Mouse (Mus musculus) cerebellum, postnatal 25 days (tissue): ENCODE data around the gene Eif4g3.
A peak's percentile ranks its signal among the peaks of the same experiment; 100 is the strongest.

Source experiments
- DNase-seq, 2 experiments: peaks; one replicate each; pipeline ENCODE4 v3.0.0; 2021; ENCODE audit warnings: mixed read lengths in 2 of 2

Eif4g3 gene

DNA sequence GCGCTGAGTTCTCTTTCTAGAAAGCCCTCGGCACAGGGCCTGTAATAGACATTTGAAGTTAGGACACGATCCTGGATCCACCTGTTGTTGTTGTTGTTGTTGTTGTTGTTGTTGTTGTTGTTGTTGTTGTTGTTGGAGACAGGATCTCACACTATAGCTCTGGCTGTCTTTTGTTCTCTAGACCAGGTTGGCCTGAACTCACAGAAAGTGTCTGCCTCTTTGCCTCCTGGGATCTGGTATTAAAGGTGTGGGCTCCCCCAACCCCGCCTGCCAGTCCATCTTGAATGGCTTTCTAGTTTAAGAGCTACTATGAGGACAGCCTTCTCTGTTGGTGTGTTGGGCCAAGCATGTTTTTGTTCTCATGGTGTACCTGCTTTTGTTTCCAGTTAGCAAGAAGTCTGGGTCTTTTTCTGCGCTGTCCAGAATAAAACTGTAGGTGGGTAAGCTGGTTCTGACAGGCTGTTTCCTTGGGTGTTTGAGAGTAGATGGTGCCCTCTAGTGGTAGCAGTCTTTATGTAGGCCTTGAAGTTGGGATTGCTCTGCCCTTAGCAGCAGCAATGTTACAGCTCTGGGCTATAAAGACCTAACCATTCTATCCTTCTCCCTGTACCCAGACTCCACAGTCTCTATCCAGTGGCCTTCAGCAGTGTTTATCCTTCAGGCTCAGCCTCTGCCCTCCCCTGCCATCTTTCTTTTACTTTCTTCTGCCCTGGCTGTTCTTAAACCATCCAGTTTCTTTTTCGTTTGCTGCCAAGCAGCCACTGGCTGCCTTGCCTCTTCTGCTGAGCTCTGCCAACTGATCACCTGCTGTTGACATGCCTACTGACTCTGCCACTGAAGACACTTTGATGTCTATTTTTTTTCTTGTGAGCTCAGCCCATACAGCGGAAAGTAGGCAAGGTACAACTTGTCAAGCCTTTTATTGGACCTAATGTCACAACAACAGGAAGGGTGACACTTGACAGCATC lies 114.9 kb downstream of the Eif4g3 start:
- DNase-seq, result peak; percentile 70 to 76

DNA sequence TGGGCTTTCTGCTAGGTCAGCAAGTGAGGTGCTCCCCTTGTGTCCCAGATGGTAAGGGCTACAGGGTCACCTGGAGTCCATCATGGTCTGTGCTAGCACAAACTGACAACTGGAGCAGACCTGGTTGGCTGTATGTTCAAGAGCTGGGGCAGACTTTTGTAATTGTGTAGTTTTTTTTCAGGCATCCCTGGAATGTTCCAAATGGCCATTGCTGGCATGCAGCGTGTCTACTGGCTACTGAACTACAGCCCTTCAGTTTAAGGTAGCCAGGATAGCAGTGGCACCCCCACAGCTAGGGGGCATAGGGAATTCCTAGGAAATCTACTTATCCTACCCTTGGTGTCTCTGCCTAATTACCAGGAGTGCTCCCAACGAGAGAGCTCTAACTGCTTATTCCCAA lies 115.7 kb downstream of the Eif4g3 start:
- DNase-seq, result no peak

DNA sequence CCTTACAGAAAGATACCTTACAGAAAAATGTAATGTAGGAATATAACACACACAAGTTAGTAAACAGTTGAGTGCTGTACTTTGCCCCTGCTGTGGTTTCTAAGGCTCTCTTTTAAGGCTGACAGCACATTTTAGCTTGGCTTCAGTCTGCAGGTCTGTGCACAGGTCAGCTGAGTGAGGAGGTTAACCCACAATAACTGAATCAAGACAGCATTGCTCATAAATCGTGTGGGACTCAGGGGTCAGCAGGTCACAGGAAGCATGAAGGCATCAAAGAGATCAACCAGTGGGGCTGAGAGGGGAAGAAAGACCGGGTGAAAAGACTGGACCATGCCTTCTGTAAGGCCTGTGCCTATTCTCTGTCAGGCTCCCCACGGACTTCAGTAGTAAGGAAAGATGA lies 116.5 kb downstream of the Eif4g3 start:
- DNase-seq, result no peak

DNA sequence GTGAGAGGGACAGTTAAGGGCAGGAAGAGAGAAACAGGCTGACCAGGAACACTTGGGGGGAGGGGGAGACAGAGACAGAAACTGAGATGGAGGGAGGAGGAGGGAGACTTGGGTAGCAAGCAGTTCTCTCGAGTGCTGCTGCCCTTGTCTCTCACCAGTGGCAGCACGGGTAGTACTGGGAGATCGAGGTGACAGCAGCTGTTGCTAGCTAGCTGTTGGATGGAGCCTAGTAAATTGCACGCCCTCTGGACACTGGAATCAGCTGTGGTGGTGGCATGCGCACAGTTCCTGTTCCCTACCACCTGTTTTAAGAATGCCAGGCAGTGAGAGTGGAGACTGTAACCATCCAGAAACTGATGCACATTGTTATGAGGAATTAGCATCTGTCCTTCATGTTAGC lies 119.0 kb downstream of the Eif4g3 start:
- peak in 1 of 2 experiments; percentile 37 for DNase-seq

DNA sequence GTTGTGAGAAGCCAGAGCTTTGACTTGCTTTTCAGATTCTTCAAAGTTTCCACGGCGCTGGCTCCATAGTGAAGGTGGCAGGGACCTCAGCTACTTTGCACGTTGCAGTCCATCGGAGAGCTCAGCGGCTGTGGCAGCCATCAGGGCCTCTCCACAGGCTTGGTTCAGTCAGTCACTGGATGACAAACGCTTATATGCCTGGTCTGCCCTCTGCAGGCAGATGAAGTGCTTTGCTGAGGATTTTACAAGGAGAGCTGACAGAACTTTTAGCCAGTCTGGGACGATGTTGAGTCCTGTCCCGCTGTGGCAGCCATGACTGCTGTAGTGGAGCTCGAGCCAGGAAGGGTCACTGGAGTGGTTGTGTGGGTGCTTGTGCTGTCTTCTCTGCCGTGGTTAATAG lies 126.9 kb downstream of the Eif4g3 start:
- peak; percentile 44 to 63 for DNase-seq

DNA sequence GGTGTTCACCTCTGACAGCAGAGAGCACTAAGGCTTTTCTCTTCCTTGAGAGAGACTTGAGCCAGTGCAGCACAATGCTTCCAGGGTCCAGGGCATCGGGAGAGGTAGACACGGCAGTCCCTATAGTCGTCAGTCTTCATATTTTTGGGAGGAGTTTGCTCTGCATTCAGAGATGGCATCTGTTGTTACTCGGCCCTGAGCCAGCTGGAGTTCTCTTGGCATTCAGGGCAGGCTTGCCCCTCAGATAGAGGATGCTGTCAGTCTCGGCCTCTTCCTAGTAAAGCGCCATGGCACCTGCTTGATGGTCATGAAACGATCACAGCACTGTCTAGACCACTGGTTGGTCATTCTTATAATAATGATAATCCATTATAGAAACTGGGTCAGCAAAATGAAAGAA lies 131.2 kb downstream of the Eif4g3 start:
- peak; percentile 67 to 83 for DNase-seq

DNA sequence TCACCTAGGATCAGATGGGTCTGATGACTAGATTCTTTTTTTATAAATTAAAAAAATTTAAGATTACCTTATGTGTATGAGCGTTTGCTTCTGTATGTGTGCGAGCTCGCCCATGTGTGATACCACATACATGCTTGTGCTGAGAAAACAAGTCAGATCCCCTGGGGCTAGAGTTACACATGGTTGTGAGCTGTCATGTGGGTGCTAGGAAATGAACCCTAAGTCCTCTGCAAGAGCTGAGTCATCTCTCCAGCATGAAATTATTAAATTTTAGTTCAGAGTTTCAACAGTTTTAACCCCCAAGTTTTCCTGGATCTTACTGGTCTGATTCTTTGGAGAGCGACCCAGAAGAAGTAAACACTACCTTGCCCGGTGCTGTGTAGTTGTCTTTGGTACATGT lies 134.5 kb downstream of the Eif4g3 start:
- no peak for DNase-seq

DNA sequence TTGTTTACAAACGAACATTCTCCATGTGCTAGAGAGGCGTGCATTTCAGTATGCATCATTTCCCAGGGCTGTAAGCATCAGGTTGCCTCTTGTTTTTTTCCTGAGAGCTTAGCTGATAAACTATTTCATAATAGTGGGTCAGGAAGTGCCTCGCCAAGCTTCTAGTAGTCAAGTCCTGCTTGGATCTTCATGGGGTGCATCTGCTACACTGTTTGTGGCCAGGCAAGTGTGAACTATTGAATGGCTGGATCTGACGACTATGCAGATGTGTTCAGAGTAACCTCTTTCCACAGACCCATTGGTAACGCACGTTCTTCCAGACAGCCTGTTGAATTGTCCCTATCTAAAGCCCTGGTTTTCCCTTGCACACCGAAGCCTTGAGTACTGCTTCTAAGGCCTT lies 135.0 kb downstream of the Eif4g3 start:
- DNase-seq, result no peak

DNA sequence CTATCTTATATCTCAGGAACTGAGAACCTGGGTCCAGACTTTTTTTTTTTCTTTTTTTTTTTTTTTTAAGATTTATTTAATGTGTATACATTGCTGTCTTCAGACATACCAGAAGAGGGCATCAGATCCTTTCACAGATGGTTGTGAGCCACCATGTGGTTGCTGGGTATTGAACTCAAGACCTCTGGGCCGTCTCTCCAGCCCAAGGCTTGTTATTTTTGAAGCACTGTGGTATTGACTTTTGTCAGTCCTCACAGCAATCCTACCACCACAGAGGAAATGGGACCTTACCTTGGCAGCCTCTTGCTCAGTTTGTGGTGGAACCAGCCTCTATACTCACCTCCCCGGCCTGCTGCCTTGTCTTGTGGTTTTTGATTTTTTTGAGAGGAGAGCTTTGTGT lies 137.3 kb downstream of the Eif4g3 start:
- DNase-seq, result no peak

DNA sequence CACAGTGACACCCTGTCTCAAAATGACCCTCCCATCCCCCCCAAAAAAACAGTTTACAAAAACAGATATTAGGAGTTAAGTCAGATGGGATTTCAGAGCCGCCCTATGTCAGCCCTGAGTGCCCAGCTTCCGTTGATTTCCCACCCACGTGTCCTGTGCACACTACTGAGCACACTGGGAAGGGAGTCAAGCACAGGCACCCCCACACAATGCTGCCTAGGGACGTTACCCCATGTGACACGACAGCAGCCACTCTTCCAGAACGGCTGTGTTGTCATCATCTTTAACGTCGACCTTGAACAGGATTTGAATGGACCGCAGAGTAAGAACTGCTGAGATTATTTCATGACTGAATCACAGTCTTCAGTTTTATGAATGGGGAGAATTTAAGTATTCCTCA lies 138.4 kb downstream of the Eif4g3 start:
- no peak for DNase-seq

DNA sequence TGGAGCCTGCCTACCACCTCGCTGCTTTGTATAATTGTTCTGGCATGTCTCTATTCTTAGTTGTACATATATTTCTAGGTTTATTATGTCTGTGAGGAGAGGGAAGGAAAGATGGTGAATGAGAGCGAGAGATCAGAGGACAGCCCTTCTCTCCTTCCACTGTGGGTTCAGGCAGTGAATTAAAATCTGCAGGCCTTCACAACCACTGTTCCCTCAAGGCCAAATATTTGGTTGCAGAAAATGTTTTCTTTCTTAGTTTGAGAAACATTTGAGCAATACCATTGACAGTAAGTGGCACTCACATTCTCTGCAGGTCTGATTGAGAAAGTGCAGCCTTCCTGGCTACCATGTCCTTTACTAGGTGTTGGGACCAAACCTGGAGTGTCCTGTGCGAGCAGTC lies 138.9 kb downstream of the Eif4g3 start:
- no peak for DNase-seq

DNA sequence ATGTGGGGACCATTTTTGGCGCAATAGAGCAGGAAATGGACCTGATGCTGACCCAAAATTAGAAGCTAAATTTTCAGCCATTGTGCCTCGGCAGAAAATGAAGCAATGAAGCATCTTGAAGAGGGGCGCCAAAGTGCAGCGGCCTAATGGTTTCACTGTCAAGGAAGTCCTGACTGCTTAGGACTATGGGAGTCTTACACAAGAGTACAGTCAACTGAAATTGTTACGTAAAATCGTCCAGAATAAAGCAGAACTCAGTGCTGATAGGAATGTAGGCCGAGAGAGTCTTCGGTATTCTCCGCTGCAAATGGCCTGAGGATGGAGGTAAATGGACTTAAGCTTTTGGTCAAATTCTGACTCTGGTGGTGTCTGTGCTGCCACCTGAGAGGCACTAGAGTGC lies 140.5 kb downstream of the Eif4g3 start:
- DNase-seq, result no peak

DNA sequence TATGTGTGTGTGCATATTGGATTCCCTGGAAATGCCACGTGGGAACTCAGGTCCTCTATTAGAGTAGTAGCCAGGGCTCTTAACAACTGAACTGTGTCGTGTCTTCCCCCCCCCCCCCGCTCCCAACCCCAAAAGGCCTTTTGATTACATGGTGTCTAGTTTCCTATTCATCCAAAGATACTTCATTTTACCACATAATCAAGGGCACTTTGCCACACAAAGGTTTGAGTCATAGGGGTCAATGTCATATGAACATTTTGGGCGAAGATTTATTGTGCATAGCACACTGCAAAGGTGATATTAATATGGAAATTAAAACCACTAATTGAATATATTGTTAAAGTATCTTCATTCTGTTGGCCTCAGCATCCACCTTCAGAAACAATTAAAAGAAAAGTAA lies 144.5 kb downstream of the Eif4g3 start:
- no peak for DNase-seq

DNA sequence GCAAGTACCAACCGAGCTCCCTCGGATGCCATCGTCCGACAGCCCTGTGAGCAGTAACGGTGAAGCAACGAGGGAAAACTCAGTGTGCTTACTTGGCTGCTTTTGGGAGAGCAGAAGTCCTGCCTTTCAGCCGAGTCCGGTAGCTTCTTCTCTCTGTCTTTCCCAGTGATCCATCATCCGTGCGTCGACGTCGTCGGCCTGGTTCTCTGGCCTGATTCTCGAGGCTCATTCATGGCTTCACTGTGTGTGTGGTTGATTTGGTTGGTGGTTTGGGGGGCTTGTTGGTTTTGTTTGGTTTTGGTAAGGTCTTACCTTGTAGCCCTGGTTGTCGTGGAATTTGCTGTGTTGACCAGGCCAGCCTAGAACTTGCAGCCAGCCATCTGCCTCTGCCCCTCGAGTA lies 145.0 kb downstream of the Eif4g3 start:
- DNase-seq, result no peak

DNA sequence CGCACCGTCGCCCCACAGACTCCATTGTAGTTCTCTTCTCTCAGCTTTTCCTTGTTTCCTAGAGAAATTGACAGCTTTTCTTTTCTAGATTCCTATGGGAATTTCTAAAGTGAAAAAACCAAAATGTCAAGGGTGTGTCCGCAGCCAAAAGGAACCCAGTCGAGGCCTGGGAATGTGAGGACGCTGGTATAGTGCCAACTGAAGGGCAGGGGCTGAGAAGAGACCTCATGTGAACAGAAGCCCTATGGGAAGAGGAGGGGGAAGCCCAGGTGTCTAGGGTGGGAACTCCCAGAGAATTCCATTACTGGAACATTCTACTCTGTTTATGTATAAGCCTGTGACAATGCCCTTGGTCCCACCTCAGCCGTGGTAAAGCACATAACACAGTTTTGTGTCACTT lies 145.4 kb downstream of the Eif4g3 start:
- DNase-seq, result no peak

DNA sequence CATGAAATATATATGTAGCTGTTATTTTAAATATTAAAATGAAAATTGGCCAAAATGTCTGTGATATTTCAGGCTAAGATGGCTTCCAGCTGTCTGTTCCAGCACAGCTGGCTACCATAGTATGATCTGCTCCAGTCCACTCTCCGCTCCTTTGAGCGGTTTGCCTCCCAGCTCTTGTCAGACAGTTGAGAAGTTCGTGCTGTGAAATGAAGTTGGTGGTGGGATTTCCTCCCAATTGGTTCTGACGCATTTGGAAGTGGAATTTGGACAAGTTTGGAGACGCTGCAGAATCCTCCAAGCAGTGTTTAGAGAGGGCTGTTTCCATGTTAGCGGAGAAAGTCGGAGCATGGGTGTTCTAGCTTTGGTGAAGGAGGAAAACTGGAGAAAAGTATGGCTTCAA lies 148.5 kb downstream of the Eif4g3 start:
- DNase-seq, result no peak

DNA sequence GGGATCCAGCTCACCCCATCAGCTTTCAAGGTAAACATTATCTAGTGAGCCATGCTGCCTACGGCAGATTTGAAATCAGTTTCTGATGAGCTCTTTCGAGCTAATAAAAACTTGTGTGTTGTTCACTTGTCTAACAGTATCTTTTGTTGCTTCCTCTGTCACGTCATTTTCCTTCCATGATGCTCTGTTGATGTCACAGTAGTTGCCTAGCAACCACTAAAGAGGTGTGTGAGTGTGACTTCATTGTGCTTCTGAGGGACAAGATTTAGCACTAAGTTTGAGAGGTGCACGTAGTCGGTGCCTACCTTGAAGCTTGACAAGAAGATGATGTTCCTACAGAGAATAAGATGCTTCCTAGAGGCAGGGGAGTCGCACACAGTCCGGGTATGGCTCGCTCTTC lies 154.4 kb downstream of the Eif4g3 start:
- DNase-seq, result no peak

DNA sequence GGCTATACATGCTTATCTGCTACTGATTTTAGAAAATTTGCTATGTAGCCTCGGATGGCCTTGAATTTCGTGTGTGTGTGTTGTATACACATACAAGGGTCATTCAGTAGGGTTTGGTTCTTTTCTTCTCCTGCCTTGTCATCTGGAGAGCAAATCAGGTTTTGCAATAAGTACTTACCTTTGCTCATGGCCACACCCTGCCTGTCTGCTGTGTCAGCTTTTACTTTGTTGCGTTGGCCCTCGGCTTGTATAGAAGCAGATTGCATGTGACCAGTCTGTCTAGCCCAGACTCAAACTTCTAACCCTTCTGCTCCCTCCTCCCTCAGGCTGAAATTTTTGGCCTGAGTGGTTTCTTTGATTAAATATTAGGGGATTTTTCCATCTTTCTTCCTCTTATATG lies 157.2 kb downstream of the Eif4g3 start:
- DNase-seq, result no peak

DNA sequence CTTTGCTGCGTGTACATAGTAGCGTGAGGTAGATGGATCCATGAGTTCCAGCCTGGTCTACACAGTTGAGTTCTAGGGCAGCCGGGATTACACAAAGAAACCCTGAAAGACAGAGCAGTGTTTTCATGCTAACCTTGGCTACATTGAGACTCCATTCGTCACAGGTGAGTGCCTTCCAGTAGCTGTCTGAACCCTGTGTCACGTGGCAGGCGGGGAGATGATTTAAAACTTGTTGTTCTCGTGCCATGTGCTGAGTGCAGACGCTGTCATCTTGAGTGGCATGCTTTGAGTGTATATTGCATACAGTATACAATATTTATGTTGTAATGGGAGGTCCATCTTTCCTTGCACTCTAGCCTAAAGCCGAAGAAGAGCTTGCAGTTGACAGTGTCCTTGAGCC lies 158.4 kb downstream of the Eif4g3 start:
- DNase-seq, result no peak

DNA sequence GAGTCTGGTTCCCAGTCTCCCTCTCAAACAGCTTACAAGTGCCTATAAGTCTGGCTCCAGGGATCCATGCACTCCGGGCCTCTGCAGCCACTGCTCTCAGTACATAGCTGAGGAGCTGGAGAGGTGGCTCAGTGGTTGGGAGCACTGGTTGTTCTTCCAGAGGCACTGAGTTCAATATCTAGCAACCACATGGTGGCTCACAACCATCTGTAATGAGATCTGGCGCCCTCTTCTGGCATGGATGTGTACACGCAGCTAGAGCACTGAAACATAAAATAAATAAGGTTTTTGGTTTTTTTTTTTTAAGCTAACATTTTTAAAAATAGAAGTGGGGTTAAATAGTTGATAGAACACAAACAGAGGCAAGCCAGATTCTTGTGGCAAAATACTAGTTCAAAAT lies 161.2 kb downstream of the Eif4g3 start:
- peak in 1 of 2 experiments; percentile 60 for DNase-seq

DNA sequence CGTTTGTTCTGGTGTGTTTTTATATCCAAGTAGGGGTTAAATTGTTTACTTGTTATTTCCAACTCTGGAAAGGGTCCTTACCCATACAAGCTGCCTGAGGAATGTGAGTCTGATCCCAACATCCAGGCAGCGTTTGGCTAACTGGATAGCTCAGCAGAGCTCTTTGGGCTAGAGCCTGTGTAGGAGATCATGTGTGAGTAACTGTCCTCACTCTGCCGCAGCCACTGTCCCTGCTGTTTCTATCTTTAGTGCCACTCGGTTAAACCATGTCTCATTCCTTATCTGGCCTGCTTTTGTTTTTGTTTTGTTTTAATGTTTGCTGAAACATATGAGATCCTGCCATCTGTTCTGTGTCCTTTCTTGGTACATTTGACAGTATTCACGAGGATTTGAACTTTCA lies 168.1 kb downstream of the Eif4g3 start:
- no peak for DNase-seq

DNA sequence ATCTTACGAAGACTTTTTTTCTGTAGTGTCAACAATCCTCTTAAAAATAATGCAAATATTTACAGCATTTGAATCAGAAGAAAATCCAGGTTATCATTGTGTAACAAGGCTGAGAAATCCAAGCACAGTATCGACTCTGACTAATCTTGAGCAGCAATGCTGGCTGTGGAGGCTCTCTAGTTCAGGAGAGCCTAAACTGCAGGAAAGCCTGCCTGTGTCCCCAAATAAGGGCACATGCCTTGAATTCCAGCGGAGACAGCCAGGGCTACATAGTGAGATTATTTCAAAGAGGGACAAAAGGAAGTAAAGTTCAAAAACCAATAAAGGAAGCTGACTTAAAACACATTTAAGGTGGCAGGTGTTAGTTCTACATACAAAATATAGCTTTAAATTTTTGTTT lies 168.7 kb downstream of the Eif4g3 start:
- DNase-seq, result no peak

DNA sequence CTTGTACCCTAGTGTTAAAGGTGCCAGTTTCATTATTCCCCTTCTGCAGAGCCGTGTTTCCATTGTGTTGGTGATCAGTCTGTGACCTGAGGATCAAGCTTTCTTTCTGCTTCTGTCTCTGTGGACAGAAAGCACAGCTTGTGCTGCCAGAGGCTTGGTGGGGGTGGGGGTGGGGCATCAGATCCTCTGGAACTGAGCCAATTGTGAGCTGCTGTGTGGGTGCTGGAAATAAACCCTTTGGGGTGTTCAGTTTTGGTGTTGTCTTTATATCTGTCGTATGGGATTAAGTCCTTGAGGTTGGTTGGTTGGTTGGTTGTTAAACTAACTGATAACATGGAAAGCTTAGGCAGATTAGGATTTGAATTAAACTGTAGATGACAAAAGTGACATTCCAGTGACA lies 171.0 kb downstream of the Eif4g3 start:
- DNase-seq, result no peak

DNA sequence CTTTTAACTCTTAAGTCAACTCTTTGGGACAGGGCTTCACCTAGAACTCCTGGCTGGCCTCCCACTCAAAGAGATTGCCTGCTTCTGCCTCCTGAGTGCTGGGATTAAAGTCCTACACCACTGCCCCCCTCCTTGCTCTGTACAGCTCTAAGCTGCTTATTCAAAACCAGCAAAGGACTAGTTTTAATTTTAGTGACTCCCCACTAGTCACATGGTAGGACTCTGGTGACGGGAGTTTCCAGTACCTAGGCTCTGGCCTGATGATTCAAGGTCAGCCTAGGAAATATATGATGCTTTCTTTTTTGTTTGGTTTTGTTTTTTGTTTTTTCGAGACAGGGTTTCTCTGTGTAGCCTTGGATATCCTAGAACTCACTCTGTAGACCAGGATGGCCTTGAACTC lies 172.0 kb downstream of the Eif4g3 start:
- no peak for DNase-seq

DNA sequence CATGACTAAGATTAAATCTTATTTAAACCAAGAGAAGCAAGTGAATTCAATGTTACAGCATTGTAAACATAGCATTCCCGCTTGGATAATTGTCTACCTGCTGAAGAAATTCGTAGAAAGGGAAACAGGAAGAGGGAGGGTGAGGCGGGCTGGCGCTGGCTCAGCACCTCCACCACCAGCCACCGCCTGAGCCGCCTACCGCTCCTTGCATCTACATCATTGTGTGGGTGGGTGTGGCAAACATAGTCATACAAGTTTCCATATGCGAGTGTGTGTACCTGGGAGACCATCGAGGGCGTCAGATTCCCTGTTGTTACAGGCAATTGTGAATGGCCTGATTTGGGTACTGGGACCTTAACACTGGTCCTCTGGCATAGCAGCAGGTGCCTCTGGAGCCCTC lies 173.7 kb downstream of the Eif4g3 start:
- no peak for DNase-seq
